Mouse (Mus musculus) limb, embryonic 12.5 days (tissue): ENCODE results near the gene 2900026A02Rik. TPM values are rescaled to one million over a fixed set of nuclear protein-coding genes. Genes with fewer than 3 reads are reported as not detected.

Experiments
- ATAC-seq: fragments of 200-750 bp; cut with Nextera tagmentation; 2 replicates; pipeline ENCODE4 v1.8.0; 2017; ENCODE audit warnings: low read depth, moderate TSS enrichment; ENCODE audit not compliant: insufficient number of reproducible peaks, insufficient read depth, low FRiP score, low TSS enrichment
- H3K27ac ChIP-seq: fragments of 300-500 bp; sonication (generic); 2 replicates; pipeline ENCODE4 v1.5.1; 2016; ENCODE audit warnings: mild to moderate bottlenecking, moderate library complexity
- H3K27me3 ChIP-seq: fragments of 300-500 bp; sonication (generic); 2 replicates; pipeline ENCODE4 v1.6.1; 2016; ENCODE audit warnings: mild to moderate bottlenecking, moderate library complexity
- H3K36me3 ChIP-seq: fragments of 300-500 bp; sonication (generic); 2 replicates; pipeline ENCODE4 v1.6.1; 2016; ENCODE audit warnings: mild to moderate bottlenecking, moderate library complexity
- H3K4me1 ChIP-seq: fragments of 300-500 bp; sonication (generic); replicated peaks from 2 replicates; pipeline ENCODE4 v1.6.1; 2016
- H3K4me2 ChIP-seq: fragments of 300-500 bp; sonication (generic); 2 replicates; pipeline ENCODE4 v1.6.1; 2016; ENCODE audit warnings: mild to moderate bottlenecking, moderate library complexity
- H3K4me3 ChIP-seq: fragments of 300-500 bp; sonication (generic); replicated peaks from 2 replicates; pipeline ENCODE4 v1.5.1; 2016; ENCODE audit warnings: mild to moderate bottlenecking
- H3K9ac ChIP-seq: fragments of 300-500 bp; sonication (generic); replicated peaks from 2 replicates; pipeline ENCODE4 v1.6.1; 2016; ENCODE audit warnings: mild to moderate bottlenecking, moderate library complexity
- H3K9me3 ChIP-seq: fragments of 300-500 bp; sonication (generic); 2 replicates; pipeline ENCODE4 v1.6.1; 2016; ENCODE audit warnings: mild to moderate bottlenecking, moderate library complexity
- WGBS: fragments of 180-500 bp; shearing (Covaris S2); methylation state at CpG from one replicate; pipeline ENCODE4 v1.1.7; 2016; 5-methylcytosine and 5-hydroxymethylcytosine counted together
- polyA plus RNA-seq: library from polyadenylated mRNA; unstranded; fragments of >200 nt; fragmentation: Nextera tagmentation; extraction: Ambion mirVana; gene quantifications from 2 replicates; pipeline ENCODE4 v1.2.1, GENCODE M21; 2016

Gene 2900026A02Rik
- polyA plus RNA-seq, 1 experiment from 2014 or later = 3.2 TPM

- Histone ChIP-seq H3K4me1 (peaks cover 3% of the 10 kb centered on the region; the same call in 1 of the 2 replicates), H3K36me3 (0 out of 2 replicates have a peak, but pooled peaks cover 4% of the 10 kb centered on the region), H3K9ac (no peak overlapping the region; the same call in 1 of the 2 replicates), H3K4me3 (no peak overlapping the region), H3K9me3 (no peaks in the 10 kb centered on the region), H3K27me3 (no peaks in the 10 kb centered on the region), H3K27ac (no peak overlapping the region), H3K4me2 (no peak overlapping the region)
- WGBS = 70% methylated on average over 7 of the region's 7 CpGs
- ATAC-seq = no peak
These were observed 128.6 kb downstream of the 2900026A02Rik start for GRCm38 (mm10) chr5:113092406-113092805.

GRCm38 (mm10) chr5:113091162-113091561, 129.9 kb downstream of the 2900026A02Rik start:
- Histone ChIP-seq H3K4me2 (no peak overlapping the region), H3K27ac (no peak overlapping the region), H3K4me3 (no peak overlapping the region), H3K27me3 (no peaks in the 10 kb centered on the region), H3K9me3 (no peaks in the 10 kb centered on the region), H3K36me3 (0 out of 2 replicates have a peak, but pooled peaks cover 4% of the 10 kb centered on the region), H3K9ac (no peak overlapping the region), H3K4me1 (peaks cover 3% of the 10 kb centered on the region; the same call in 1 of the 2 replicates)
- 62% methylated on average over 5 of the region's 5 CpGs for WGBS
- no peak for ATAC-seq

DNA sequence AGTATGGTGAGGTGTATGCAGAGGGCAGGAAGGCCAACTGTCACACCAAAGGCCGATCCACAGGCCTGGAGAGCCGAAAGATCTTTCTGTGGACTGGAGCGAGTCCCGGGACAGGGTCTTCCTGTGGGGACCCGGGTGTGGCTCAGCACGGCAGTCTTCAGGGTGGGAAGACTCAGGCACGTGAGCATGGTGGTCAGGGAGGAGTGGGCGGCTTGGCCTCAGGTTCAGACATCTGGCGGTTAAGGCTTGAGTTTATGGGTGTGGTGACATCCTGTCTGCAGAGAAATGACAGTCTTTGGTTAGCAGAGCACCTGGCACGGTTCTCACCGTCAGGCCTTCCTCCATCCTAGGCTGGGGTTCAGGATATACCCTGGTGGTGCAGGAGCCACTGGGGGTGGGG, 130.3 kb downstream of the 2900026A02Rik start:
- Histone ChIP-seq H3K4me1 (peaks cover 3% of the 10 kb centered on the region; the same call in 1 of the 2 replicates), H3K4me2 (no peak overlapping the region), H3K27me3 (no peaks in the 10 kb centered on the region), H3K4me3 (no peak overlapping the region), H3K36me3 (0 out of 2 replicates have a peak, but pooled peaks cover 4% of the 10 kb centered on the region), H3K27ac (no peak overlapping the region), H3K9ac (no peak overlapping the region), H3K9me3 (no peaks in the 10 kb centered on the region)
- ATAC-seq = no peak
- WGBS = 90% methylated on average over 11 of the region's 11 CpGs

GRCm38 (mm10) chr5:113090077-113090690, 130.9 kb downstream of the 2900026A02Rik start:
- no peak for ATAC-seq

GRCm38 (mm10) chr5:113087465-113087864, 133.6 kb downstream of the 2900026A02Rik start:
- H3K9me3 ChIP-seq = 0 out of 2 replicates have a peak, but pooled peaks cover 7% of the 10 kb centered on the region
- H3K27ac ChIP-seq = no peak overlapping the region
- no peak overlapping the region for H3K4me2 ChIP-seq
- no peaks in the 10 kb centered on the region for H3K27me3 ChIP-seq
- WGBS = 87% methylated on average over 1 of the region's 2 CpGs
- peaks cover 4% of the 10 kb centered on the region; the same call in 1 of the 2 replicates for H3K4me1 ChIP-seq
- 0 out of 2 replicates have a peak, but pooled peaks cover 4% of the 10 kb centered on the region for H3K36me3 ChIP-seq
- H3K9ac ChIP-seq = no peak overlapping the region
- no peak overlapping the region for H3K4me3 ChIP-seq
- no peak for ATAC-seq

More at GRCm38 (mm10) chr5:113090077-113090690, 130.9 kb downstream of the 2900026A02Rik start:
- H3K4me2 ChIP-seq = no peak overlapping the region
- H3K36me3 ChIP-seq = 0 out of 2 replicates have a peak, but pooled peaks cover 4% of the 10 kb centered on the region
- no peak overlapping the region for H3K4me3 ChIP-seq
- H3K9me3 ChIP-seq = no peaks in the 10 kb centered on the region
- no peak overlapping the region for H3K27ac ChIP-seq
- peaks cover 3% of the 10 kb centered on the region; the same call in 1 of the 2 replicates for H3K4me1 ChIP-seq
- no peak overlapping the region for H3K9ac ChIP-seq
- no peaks in the 10 kb centered on the region for H3K27me3 ChIP-seq
- WGBS = 83% methylated on average over 24 of the region's 24 CpGs

DNA sequence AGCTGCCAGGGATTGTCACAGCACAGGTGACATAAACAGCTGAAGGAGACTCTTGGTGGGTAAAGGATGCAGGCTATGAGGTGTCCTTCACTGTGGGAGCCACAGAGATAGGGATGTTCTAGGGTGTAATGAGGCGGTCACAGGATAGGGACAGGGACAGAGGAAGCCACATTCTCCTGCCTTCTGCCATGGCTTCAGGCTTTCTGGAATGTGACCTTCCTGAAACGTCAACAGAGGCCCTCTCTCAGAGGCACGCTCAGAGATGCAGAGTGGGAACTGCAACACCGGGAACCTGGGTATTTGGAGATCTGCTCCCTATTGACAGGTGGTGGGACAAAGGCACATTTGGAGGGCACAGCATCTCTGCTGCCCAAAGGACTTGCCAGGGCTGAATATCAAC, 134.0 kb downstream of the 2900026A02Rik start:
- H3K9ac ChIP-seq = no peak overlapping the region
- ATAC-seq = no peak
- no peak overlapping the region for H3K27ac ChIP-seq
- H3K36me3 ChIP-seq = 0 out of 2 replicates have a peak, but pooled peaks cover 4% of the 10 kb centered on the region
- 0 out of 2 replicates have a peak, but pooled peaks cover 3% of the 10 kb centered on the region for H3K4me1 ChIP-seq
- 0 out of 2 replicates have a peak, but pooled peaks cover 7% of the 10 kb centered on the region for H3K9me3 ChIP-seq
- no peak overlapping the region for H3K4me3 ChIP-seq
- no peaks in the 10 kb centered on the region for H3K27me3 ChIP-seq
- 61% methylated on average over 4 of the region's 4 CpGs for WGBS
- H3K4me2 ChIP-seq = no peak overlapping the region

DNA sequence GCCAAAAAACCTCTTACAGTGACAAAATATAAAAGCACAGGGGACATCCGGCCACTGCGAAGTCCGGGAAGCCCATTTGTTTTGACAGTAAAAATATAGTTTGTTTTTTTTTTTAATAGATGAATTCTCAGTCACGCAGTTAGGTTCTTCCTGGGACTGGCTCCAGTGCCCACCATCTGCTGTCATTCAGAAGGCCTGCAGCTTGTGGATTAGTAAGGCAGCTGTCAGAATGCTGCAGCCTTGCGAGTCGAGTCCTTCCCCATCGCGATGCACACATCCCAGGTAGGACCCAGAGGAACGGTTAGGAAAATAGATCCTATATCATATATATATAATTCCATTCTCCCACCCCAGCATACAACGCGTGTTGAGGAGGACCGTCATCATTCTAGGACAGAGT, 134.6 kb downstream of the 2900026A02Rik start:
- H3K36me3 ChIP-seq = 0 out of 2 replicates have a peak, but pooled peaks cover 4% of the 10 kb centered on the region
- no peak overlapping the region for H3K4me3 ChIP-seq
- no peak overlapping the region for H3K4me2 ChIP-seq
- ATAC-seq = no peak
- 0 out of 2 replicates have a peak, but pooled peaks cover 7% of the 10 kb centered on the region for H3K9me3 ChIP-seq
- H3K4me1 ChIP-seq = 0 out of 2 replicates have a peak, but pooled peaks cover 3% of the 10 kb centered on the region
- H3K27ac ChIP-seq = no peak overlapping the region
- 86% methylated on average over 12 of the region's 12 CpGs for WGBS
- no peaks in the 10 kb centered on the region for H3K27me3 ChIP-seq
- H3K9ac ChIP-seq = no peak overlapping the region

- no peak overlapping the region for H3K4me2 ChIP-seq
- ATAC-seq = no peak
- H3K36me3 ChIP-seq = 0 out of 2 replicates have a peak, but pooled peaks cover 4% of the 10 kb centered on the region
- H3K4me3 ChIP-seq = no peak overlapping the region
- no peaks in the 10 kb centered on the region for H3K27me3 ChIP-seq
- H3K9ac ChIP-seq = no peak overlapping the region
- 60% methylated on average over 2 of the region's 2 CpGs for WGBS
- 0 out of 2 replicates have a peak, but pooled peaks cover 3% of the 10 kb centered on the region for H3K4me1 ChIP-seq
- 0 out of 2 replicates have a peak, but pooled peaks cover 7% of the 10 kb centered on the region for H3K9me3 ChIP-seq
- H3K27ac ChIP-seq = no peak overlapping the region
These were observed 135.1 kb downstream of the 2900026A02Rik start for GRCm38 (mm10) chr5:113085931-113086330.

DNA sequence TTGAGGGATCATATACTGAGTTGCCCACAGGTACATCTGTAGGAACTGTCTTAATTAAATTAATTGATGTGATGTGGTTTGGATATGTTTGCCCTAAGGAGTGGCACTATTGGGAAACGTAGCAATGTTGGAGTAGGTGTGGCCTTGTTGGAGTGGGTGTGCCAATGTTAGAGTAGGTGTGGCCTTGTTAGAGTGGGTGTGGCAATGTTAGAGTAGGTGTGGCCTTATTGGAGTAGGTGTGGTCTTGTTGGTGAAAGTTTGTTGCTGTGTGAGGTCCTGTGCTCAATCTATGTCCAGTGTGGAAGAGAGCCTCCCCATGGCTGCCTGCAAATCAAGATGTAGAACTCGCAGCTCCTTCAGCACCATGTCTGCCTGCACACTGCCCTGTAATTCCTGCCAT, 136.7 kb downstream of the 2900026A02Rik start:
- Histone ChIP-seq H3K4me1 (0 out of 2 replicates have a peak, but pooled peaks cover 6% of the 10 kb centered on the region), H3K27ac (no peak overlapping the region), H3K4me2 (no peak overlapping the region), H3K27me3 (no peaks in the 10 kb centered on the region), H3K4me3 (no peak overlapping the region), H3K36me3 (no peaks in the 10 kb centered on the region), H3K9me3 (0 out of 2 replicates have a peak, but pooled peaks cover 7% of the 10 kb centered on the region), H3K9ac (no peak overlapping the region)
- ATAC-seq = no peak
- 79% methylated on average over 2 of the region's 2 CpGs for WGBS

- H3K4me3 ChIP-seq = no peak overlapping the region
- no peak for ATAC-seq
- no peak overlapping the region for H3K9ac ChIP-seq
- H3K36me3 ChIP-seq = no peaks in the 10 kb centered on the region
- H3K4me1 ChIP-seq = 0 out of 2 replicates have a peak, but pooled peaks cover 6% of the 10 kb centered on the region
- H3K27me3 ChIP-seq = no peaks in the 10 kb centered on the region
- H3K4me2 ChIP-seq = no peak overlapping the region
- H3K9me3 ChIP-seq = 0 out of 2 replicates have a peak, but pooled peaks cover 7% of the 10 kb centered on the region
- WGBS = 61% methylated on average over 19 of the region's 19 CpGs
- no peak overlapping the region for H3K27ac ChIP-seq
These were observed 138.5 kb downstream of the 2900026A02Rik start for GRCm38 (mm10) chr5:113082356-113083168.

- Histone ChIP-seq H3K27ac (no peak within 1 kb of the TSS), H3K36me3 (no peaks in the 10 kb centered on the region), H3K9me3 (0 out of 2 replicates have a peak, but pooled peaks cover 7% of the 10 kb centered on the region), H3K9ac (no peak within 1 kb of the TSS), H3K4me3 (no peak within 1 kb of the TSS), H3K4me1 (0 out of 2 replicates have a peak, but pooled peaks cover 6% of the 10 kb centered on the region), H3K27me3 (0 out of 2 replicates have a peak, but pooled peaks cover 6% of the 10 kb centered on the region), H3K4me2 (no peak within 1 kb of the TSS)
- WGBS = 80% methylated on average over 8 of the region's 8 CpGs
- no peak for ATAC-seq
These were observed 139.6 kb downstream of the 2900026A02Rik start, which contains the start of gene Crybb3 for GRCm38 (mm10) chr5:113081439-113081838. Crybb3 (minus strand) TSS chr5:113081584.
